Mouse (Mus musculus): ENCODE results near the gene Cyb561d1. TPM values are rescaled to one million over a fixed set of nuclear protein-coding genes. Genes with fewer than 3 reads are reported as not detected.

The Cyb561d1 gene
- polyA plus RNA-seq, 1 experiment from 2014 or later: 3.7 TPM

DNA sequence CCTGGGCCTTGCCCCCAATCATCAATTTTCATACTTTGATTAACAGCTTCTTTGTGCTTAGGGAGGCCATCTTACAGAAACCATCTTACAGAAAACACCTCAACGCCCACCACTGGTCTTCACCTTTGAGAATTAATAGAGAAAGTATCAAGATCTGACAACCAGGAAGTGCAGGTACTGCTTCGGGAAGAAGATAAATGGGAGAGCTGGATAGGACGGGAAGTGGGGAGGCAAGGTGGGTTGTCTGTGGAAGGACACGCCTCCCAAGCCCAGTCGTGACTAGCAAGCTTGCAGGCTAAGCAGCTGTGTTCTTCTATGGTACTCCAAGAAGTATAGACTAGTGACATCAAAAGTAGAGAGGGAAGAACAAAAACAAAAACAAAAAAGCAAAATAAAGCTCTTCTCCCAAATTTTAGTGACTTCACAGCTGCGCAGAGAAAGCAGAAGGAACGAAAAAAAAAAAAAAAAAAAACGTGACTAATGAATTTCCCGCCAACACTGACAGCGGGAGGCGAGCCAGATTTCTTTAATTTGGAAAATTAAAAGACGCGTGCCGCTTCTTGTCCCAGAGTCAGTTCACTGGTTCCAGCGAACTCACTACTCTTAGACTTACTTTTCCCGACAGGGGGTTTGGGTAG, 15.4 kb downstream of the Cyb561d1 start:
- 4% methylated on average over 16 of the region's 16 CpGs for WGBS
- Histone ChIP-seq H3K9me3 (no peaks in the 10 kb centered on the region), H3K4me3 (replicated peaks) (peak overlapping the region; percentile 61), H3K4me1 (peaks cover 14% of the 10 kb centered on the region), H3K4me2 (peak overlapping the region; percentile 86), H3K27me3 (replicated peaks) (no peaks in the 10 kb centered on the region), H3K27ac (no peak overlapping the region), H3K9ac (peak overlapping the region; percentile 40; the same call in 1 of the 2 replicates), H3K36me3 (no peaks in the 10 kb centered on the region)
- no peak for ATAC-seq (ENCODE audit: insufficient read depth, low FRiP score, low read depth)

DNA sequence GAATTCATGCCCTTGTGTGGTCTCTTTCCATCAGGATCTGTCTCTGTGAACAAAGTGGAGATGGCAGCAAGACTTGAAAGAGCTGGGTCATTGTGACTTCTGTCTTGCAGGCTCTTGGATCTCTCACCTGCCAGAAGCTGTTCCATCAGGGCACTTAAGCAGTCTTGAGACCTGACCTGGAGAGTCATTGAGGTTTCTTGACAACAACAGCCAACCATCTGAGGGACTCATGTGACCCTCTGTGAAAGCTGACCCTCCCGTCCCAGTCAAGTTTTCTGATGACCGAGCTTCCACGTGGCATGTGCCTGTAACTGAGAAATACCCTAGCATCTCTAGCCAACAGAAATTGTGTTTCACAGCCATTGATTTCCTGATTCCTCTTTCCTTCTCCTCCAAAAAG, 16.3 kb downstream of the Cyb561d1 start:
- no peak overlapping the region for H3K27ac ChIP-seq
- WGBS: 80% methylated on average over 3 of the region's 3 CpGs
- H3K27me3 ChIP-seq (replicated peaks): no peaks in the 10 kb centered on the region
- no peaks in the 10 kb centered on the region for H3K36me3 ChIP-seq
- H3K4me2 ChIP-seq: no peak overlapping the region
- no peak overlapping the region for H3K4me3 ChIP-seq (replicated peaks)
- no peak for ATAC-seq (ENCODE audit: insufficient read depth, low FRiP score, low read depth)
- peaks cover 9% of the 10 kb centered on the region for H3K4me1 ChIP-seq
- no peak overlapping the region for H3K9ac ChIP-seq
- H3K9me3 ChIP-seq: no peaks in the 10 kb centered on the region

DNA sequence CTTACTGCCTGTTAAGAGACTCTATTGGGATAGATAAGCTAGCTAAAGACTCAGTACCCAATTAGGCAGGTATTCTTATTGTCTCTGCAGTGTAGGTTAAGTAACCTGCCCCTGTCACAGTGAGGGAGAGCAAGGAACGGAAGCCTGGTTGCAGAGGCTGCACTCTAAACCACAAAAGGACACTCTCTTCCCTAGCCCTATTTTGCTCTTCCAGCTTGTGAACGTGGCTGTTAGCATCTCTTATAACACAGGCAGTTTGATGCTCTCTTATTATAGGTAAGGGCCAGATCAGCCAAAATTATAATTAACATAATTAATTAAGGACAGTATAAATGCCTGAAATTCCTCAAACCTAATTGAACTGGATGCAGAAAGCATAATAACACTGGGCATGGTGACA, 20.5 kb downstream of the Cyb561d1 start:
- 48% methylated on average over 2 of the region's 2 CpGs for WGBS
- Histone ChIP-seq H3K9ac (no peak overlapping the region), H3K27ac (no peak overlapping the region), H3K4me1 (peaks cover 5% of the 10 kb centered on the region), H3K9me3 (no peaks in the 10 kb centered on the region), H3K4me2 (no peak overlapping the region), H3K4me3 (replicated peaks) (no peak overlapping the region), H3K36me3 (no peaks in the 10 kb centered on the region), H3K27me3 (replicated peaks) (no peaks in the 10 kb centered on the region)
- no peak for ATAC-seq (ENCODE audit: insufficient read depth, low FRiP score, low read depth)

DNA sequence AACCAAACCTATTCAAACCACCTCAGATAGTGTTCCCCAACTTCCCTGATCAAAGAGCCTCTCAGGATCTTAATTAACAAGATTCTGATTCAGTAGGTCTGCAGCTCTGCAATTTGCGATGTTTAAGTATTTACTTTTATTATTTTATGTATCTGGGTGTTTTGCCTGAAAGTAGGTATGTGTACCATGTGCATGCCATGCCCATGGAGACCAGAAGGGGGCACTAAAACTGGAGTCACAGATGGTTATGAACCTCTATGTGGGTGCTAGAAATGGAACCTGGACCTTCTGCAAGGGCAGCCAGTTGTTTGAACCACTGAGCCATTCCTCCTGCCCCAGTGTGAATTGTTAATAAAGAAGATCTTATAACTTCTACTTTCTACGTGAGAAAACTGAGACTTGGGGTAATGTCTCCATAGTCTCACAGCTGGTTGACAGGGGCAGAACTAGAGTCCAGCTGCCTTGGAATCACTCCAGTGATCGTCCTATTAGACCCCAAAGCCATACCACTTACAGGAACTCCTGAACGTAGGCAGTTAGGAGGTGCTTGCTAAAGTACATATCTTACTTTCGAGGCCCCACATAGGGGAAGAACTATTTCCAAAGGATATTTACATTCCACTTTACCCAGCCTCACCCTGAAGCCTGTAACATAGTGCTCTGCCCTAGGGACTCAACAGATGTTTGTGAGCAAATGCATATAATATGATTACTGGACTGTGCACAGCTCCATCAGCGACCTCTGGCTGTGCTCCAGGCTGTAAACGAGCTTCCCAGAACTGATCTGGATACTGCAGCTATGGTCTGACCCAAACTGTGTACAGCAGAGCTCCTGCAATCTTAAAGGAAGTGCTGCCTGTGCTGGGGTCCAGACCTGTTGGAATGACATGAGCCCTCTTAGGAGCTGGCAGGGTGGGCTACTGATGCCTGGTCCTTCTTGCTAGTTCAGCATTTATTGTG, 22.0 kb downstream of the Cyb561d1 start:
- no peak overlapping the region for H3K4me3 ChIP-seq (replicated peaks)
- 38% methylated on average over 7 of the region's 7 CpGs for WGBS

DNA sequence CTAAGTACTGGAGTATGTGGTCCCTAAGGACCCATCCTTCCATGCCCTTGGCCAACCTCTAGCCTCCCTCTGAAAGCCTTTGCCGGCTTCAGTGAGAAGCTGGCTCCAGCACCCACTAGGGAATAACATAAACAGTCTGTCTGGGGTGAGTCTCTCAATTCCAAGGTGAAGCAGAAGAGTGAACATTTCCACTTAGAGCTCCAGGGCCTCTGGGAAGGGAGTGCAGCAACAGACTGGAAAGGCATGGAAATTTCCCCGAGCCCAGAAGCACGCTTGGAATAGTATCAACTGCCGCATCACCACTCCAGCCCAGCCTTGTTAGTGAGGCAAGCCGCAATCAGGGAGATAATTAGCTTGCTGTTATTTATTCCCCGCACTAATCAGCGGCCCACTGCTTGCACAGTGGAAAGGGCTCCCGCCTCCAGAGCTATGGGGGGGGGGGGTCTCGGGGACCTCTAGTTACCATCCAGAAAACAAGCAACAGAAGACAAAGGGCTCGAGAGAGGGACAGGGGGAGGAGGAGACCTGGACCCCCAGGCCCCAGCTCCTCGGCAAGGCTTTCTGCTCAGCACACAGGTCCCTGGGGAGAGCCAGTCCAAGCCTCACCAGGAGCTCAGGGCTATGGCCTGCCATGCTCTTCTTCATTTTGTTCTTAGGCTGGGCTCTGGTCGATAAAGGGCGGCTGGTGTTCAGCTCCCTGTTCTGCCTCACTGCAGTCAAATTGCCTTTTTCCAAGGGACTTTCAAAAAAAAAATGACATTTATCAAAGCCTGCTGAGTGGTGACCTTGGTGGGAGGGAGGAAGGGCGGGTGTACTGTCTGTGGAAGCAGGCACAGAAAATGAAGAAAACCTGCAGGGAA, 26.1 kb downstream of the Cyb561d1 start:
- Histone ChIP-seq H3K4me1 (peaks cover 12% of the 10 kb centered on the region), H3K36me3 (no peaks in the 10 kb centered on the region), H3K9me3 (no peaks in the 10 kb centered on the region), H3K27ac (peak overlapping the region; percentile 3; the same call in 1 of the 2 replicates), H3K9ac (no peak overlapping the region), H3K4me2 (peak overlapping the region; percentile 22; the same call in 1 of the 2 replicates), H3K27me3 (replicated peaks) (no peaks in the 10 kb centered on the region), H3K4me3 (replicated peaks) (no peak overlapping the region)
- peak; percentile 52 for ATAC-seq (ENCODE audit: insufficient read depth, low FRiP score, low read depth)
- 32% methylated on average over 14 of the region's 14 CpGs for WGBS

More for the DNA sequence above, 22.0 kb downstream of the Cyb561d1 start:
- peak; percentile 80 for ATAC-seq (ENCODE audit: insufficient read depth, low FRiP score, low read depth)
- Histone ChIP-seq H3K4me2 (no peak overlapping the region), H3K27me3 (replicated peaks) (no peaks in the 10 kb centered on the region), H3K36me3 (no peaks in the 10 kb centered on the region), H3K4me1 (peaks cover 12% of the 10 kb centered on the region), H3K9ac (no peak overlapping the region), H3K27ac (peak overlapping the region; percentile 14; the same call in 1 of the 2 replicates), H3K9me3 (no peaks in the 10 kb centered on the region)

DNA sequence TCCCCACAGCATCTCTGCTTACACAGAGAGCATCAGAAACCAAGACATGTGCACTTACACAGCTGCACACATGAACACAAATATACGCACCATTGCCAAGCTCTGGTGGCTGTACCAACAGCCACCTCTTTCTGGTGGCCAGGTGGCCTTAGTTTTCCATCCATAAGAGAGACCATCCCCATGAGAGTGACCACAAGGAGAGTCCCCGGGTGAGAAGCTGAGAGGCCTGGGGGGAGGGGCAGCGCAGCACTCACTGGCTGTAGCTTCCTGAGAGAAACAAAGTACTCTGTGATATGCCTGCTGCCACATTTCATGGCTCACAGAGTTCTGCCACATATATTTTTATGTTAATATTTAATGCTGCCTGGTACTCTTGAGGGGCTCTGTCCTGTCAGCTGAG, 31.8 kb downstream of the Cyb561d1 start:
- Histone ChIP-seq H3K27me3 (replicated peaks) (no peaks in the 10 kb centered on the region), H3K4me2 (no peak overlapping the region), H3K4me1 (peaks cover 24% of the 10 kb centered on the region), H3K36me3 (no peaks in the 10 kb centered on the region), H3K9me3 (no peaks in the 10 kb centered on the region), H3K9ac (no peak overlapping the region), H3K4me3 (replicated peaks) (no peak overlapping the region), H3K27ac (no peak overlapping the region)
- 43% methylated on average over 3 of the region's 3 CpGs for WGBS
- no peak for ATAC-seq (ENCODE audit: insufficient read depth, low FRiP score, low read depth)

DNA sequence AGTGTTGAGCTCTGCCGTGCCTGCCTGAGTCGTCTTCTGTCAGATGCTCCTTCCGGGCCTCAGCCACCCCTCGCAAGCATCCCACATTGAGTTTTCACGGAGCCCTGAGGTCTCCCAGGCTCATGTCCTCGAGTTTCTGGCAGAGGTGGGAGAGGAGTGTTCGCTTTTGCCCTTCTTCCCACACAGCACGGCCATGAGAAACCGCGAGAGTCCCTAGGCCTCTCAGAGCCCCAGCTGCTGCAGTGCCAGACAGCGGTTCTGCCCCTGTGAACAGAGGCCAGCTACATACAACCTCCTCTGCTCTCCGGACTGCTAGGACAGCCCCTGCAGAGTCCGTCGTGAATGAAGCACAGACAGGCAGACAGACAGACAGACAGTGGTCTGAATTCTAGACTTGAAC, 33.5 kb downstream of the Cyb561d1 start:
- Histone ChIP-seq H3K27ac (no peak overlapping the region), H3K4me1 (peaks cover 24% of the 10 kb centered on the region), H3K27me3 (replicated peaks) (no peaks in the 10 kb centered on the region), H3K9ac (no peak overlapping the region), H3K4me2 (no peak overlapping the region), H3K4me3 (replicated peaks) (no peak overlapping the region), H3K9me3 (no peaks in the 10 kb centered on the region), H3K36me3 (no peaks in the 10 kb centered on the region)
- WGBS: 46% methylated on average over 14 of the region's 14 CpGs
- peak; percentile 32; the same call in 1 of the 2 replicates for ATAC-seq (ENCODE audit: insufficient read depth, low FRiP score, low read depth)

DNA sequence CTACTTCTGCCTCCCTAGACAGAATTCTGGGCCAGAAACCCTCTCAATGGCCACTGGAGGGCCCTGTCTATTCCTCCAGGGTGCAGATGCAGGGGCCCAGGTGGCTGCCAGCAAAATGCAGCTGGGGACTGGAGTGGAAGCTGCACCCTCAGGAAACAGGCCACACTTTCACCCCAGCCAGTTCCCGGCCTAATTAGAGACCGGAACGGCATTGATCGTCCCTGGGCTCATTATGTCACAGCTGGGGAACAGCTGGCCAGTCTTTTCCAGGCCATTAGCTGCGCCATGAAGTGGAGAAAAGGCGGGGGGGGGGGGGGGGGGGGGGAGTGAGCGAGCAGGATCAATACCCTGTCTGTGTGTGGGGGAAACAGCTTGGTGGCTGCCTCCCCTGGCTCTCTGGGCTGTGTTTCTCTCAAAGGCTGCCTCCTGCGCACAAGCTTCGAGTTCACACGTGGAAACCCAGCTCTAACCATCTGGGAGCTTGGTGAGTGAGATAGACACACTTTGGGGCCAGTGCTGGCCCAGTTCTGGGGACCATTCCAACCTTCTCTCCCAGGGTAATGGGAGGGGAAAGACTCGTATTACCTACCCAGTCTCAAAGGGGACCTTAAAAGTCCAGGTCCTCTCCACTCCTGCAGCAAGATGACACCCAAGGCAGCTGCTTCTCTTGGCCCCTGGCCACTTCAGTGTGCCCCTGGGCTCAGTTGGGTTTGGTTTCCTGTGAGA, 34.4 kb downstream of the Cyb561d1 start:
- whole genome bisulfite sequencing: 26% methylated on average over 9 of the region's 11 CpGs
- ATAC-seq (ENCODE audit: insufficient read depth, low FRiP score, low read depth): peak; percentile 72; the same call in 1 of the 2 replicates
- Histone ChIP-seq H3K4me2 (no peak overlapping the region), H3K4me1 (peaks cover 24% of the 10 kb centered on the region), H3K4me3 (replicated peaks) (no peak overlapping the region), H3K27ac (peak overlapping the region; percentile 26; the same call in 1 of the 2 replicates), H3K36me3 (no peaks in the 10 kb centered on the region), H3K9me3 (no peaks in the 10 kb centered on the region), H3K27me3 (replicated peaks) (no peaks in the 10 kb centered on the region), H3K9ac (no peak overlapping the region)

DNA sequence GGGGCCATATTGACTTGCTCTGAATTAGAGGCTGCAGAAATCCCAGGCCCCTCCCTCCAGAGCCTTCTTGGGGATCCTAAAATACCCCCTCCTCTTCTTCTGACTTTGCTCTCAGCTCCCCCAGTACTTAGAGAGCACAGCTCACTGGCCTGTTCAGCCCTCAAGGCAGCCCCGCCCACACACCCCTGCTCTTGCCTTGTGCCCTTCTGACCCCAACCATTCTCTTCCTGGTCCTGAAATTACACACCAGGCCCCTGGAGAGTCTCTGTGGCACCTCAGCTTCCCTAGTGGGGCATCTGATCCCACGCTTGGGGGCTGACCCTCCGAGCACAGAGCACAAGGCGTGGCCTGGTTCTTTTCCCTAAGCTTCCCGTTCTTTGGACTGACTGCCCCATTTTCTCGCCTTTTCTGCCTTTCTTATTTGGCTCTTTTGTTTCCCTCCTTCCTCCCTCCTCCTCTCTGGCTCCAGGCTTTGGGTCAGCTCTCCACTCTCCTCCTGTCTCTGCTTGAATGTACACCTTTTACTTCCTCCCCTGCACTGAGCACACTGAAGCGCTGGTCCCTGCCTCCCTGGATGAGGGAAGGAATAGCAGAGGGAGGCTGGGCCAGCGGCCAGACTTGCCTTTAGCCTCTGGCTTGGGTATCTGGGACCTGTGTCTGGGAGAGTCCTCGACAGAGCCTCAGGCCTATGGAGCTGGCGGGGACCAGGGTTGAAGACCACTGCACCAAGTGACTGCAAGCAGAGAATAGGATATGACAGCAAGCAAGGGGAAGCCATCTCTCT, 35.3 kb downstream of the Cyb561d1 start:
- Histone ChIP-seq H3K27ac (no peak overlapping the region), H3K27me3 (replicated peaks) (no peaks in the 10 kb centered on the region), H3K4me1 (peaks cover 24% of the 10 kb centered on the region), H3K9ac (no peak overlapping the region), H3K4me3 (replicated peaks) (no peak overlapping the region), H3K36me3 (no peaks in the 10 kb centered on the region), H3K4me2 (no peak overlapping the region), H3K9me3 (no peaks in the 10 kb centered on the region)
- 53% methylated on average over 10 of the region's 10 CpGs for WGBS
- ATAC-seq (ENCODE audit: insufficient read depth, low FRiP score, low read depth): no peak

DNA sequence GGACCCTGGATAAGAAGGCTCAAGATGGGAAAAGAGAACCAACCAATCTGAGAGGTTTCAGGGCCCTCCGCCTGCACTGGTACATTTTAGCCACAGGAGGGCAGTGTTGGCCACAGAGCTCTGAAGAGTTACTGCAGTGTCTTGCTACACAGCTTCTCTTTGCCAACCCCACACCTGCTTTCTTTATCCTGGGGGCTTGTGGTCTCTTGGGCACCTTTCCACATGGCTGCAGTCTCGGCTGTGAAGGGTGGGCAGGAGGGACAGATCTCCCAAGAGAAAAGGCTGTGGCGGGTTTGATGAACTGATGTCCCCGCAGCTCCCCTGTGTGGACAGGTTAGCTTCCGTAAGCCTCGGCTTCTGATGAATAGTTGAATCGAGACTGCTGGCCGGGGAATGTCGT, 36.2 kb downstream of the Cyb561d1 start:
- Histone ChIP-seq H3K4me1 (peaks cover 24% of the 10 kb centered on the region), H3K4me2 (peak overlapping the region; percentile 44), H3K4me3 (replicated peaks) (0 out of 2 replicates have a peak overlapping the region, but pooled peaks have one; percentile 15), H3K9ac (no peak overlapping the region), H3K27me3 (replicated peaks) (no peaks in the 10 kb centered on the region), H3K27ac (no peak overlapping the region), H3K9me3 (no peaks in the 10 kb centered on the region), H3K36me3 (no peaks in the 10 kb centered on the region)
- no peak for ATAC-seq (ENCODE audit: insufficient read depth, low FRiP score, low read depth)
- WGBS: 16% methylated on average over 9 of the region's 9 CpGs

Data from stomach, embryonic 15.5 days (tissue).